Mouse (Mus musculus): Measurements from ENCODE around the gene Fcgr1. TPM values are rescaled to one million over a fixed set of nuclear protein-coding genes. Genes with fewer than 3 reads are reported as not detected.

The Fcgr1 gene
- polyA plus RNA-seq, 1 experiment = 0.05 TPM

- H3K36me3 ChIP-seq (ENCODE audit: control insufficient read depth, insufficient read depth) = no peaks in the 10 kb centered on the region
- no peaks in the 10 kb centered on the region for H3K79me2 ChIP-seq (ENCODE audit: control insufficient read depth, insufficient read depth)
- peak within 1 kb of the TSS; percentile 82 for H3K4me2 ChIP-seq (ENCODE audit: low read depth)
- peak within 1 kb of the TSS; percentile 46 for H3ac ChIP-seq (ENCODE audit: control insufficient read depth, insufficient read length)
- H3K4me3 ChIP-seq = peak within 1 kb of the TSS; percentile 46
- peak; percentile 85 for TF ChIP-seq POLR2A (IDR thresholded peaks at IDR 0.05; ENCODE audit: insufficient read length, low read depth)
- no peak for TF ChIP-seq REST (IDR thresholded peaks at IDR 0.05; ENCODE audit: insufficient read depth, insufficient read length)
- TF ChIP-seq CEBPB (IDR thresholded peaks at IDR 0.05; ENCODE audit: insufficient read depth, poor library complexity, severe bottlenecking) = 0 out of 2 replicates have a peak, but pooled peaks have one; percentile 40
- TF ChIP-seq TCF3 (IDR thresholded peaks at IDR 0.05; ENCODE audit: insufficient read length, low read depth) = no peak
- TF ChIP-seq SRF (IDR thresholded peaks at IDR 0.05; ENCODE audit: control insufficient read depth, insufficient read length, low read depth) = no peak
- no peak for TF ChIP-seq E2F4 (IDR thresholded peaks at IDR 0.05; ENCODE audit: insufficient read depth)
- no peak for TF ChIP-seq MYOD1 (IDR thresholded peaks at IDR 0.05; ENCODE audit: control insufficient read depth in 1 of 3, insufficient read length in 2 of 3, low read depth in 2 of 3)
- no peak for TF ChIP-seq USF1 (IDR thresholded peaks at IDR 0.05; ENCODE audit: low read depth)
- peak; percentile 92 for TF ChIP-seq POLR2AphosphoS2 (IDR thresholded peaks at IDR 0.05; ENCODE audit: insufficient read length, low read depth)
- no peak for TF ChIP-seq MYOG (IDR thresholded peaks at IDR 0.05; ENCODE audit: control insufficient read depth in 1 of 3, insufficient read depth in 1 of 3, insufficient read length in 2 of 3, low read depth in 2 of 3)
- TF ChIP-seq TCF12 (IDR thresholded peaks at IDR 0.05; ENCODE audit: insufficient read depth, poor library complexity, severe bottlenecking) = no peak
- no peak for TF ChIP-seq MAX (IDR thresholded peaks at IDR 0.05; ENCODE audit: low read depth)
- no peaks in the 10 kb centered on the region for H3K27me3 ChIP-seq (ENCODE audit: control insufficient read depth, insufficient read depth, insufficient read length)
These were observed 25.6 kb downstream of the Fcgr1 start, which contains the start of gene Hist2h3b for GRCm38 (mm10) chr3:96268051-96268775. TSS of gene Hist2h3b (plus strand) at chr3:96268654.

- TF ChIP-seq TCF3 (IDR thresholded peaks at IDR 0.05; ENCODE audit: insufficient read length, low read depth) (no peak), SRF (IDR thresholded peaks at IDR 0.05; ENCODE audit: control insufficient read depth, insufficient read length, low read depth) (no peak), USF1 (IDR thresholded peaks at IDR 0.05; ENCODE audit: low read depth) (no peak), POLR2A (IDR thresholded peaks at IDR 0.05; ENCODE audit: insufficient read length, low read depth) (no peak), MYOG (IDR thresholded peaks at IDR 0.05; ENCODE audit: control insufficient read depth in 1 of 3, insufficient read depth in 1 of 3, insufficient read length in 2 of 3, low read depth in 2 of 3) (no peak), MYOD1 (IDR thresholded peaks at IDR 0.05; ENCODE audit: control insufficient read depth in 1 of 3, insufficient read length in 2 of 3, low read depth in 2 of 3) (no peak), POLR2AphosphoS2 (IDR thresholded peaks at IDR 0.05; ENCODE audit: insufficient read length, low read depth) (no peak), CEBPB (IDR thresholded peaks at IDR 0.05; ENCODE audit: insufficient read depth, poor library complexity, severe bottlenecking) (no peak), E2F4 (IDR thresholded peaks at IDR 0.05; ENCODE audit: insufficient read depth) (no peak), TCF12 (IDR thresholded peaks at IDR 0.05; ENCODE audit: insufficient read depth, poor library complexity, severe bottlenecking) (no peak), REST (IDR thresholded peaks at IDR 0.05; ENCODE audit: insufficient read depth, insufficient read length) (no peak), MAX (IDR thresholded peaks at IDR 0.05; ENCODE audit: low read depth) (no peak)
- Histone ChIP-seq H3K27me3 (ENCODE audit: control insufficient read depth, insufficient read depth, insufficient read length) (no peaks in the 10 kb centered on the region), H3K4me3 (peak overlapping the region; percentile 46), H3K4me2 (ENCODE audit: low read depth) (peak overlapping the region; percentile 82), H3ac (ENCODE audit: control insufficient read depth, insufficient read length) (no peak overlapping the region), H3K36me3 (ENCODE audit: control insufficient read depth, insufficient read depth) (no peaks in the 10 kb centered on the region), H3K79me2 (ENCODE audit: control insufficient read depth, insufficient read depth) (no peaks in the 10 kb centered on the region)
These were observed 26.2 kb downstream of the Fcgr1 start for GRCm38 (mm10) chr3:96267541-96267940.

GRCm38 (mm10) chr3:96266132-96266710 is 27.5 kb downstream of the Fcgr1 start:
- Histone ChIP-seq H3ac (ENCODE audit: control insufficient read depth, insufficient read length) (no peak overlapping the region), H3K4me2 (ENCODE audit: low read depth) (no peak overlapping the region), H3K27me3 (ENCODE audit: control insufficient read depth, insufficient read depth, insufficient read length) (no peaks in the 10 kb centered on the region), H3K36me3 (ENCODE audit: control insufficient read depth, insufficient read depth) (no peaks in the 10 kb centered on the region), H3K4me3 (no peak overlapping the region), H3K79me2 (ENCODE audit: control insufficient read depth, insufficient read depth) (no peaks in the 10 kb centered on the region)
- no peak for TF ChIP-seq POLR2AphosphoS2 (IDR thresholded peaks at IDR 0.05; ENCODE audit: insufficient read length, low read depth)
- no peak for TF ChIP-seq MYOG (IDR thresholded peaks at IDR 0.05; ENCODE audit: control insufficient read depth in 1 of 3, insufficient read depth in 1 of 3, insufficient read length in 2 of 3, low read depth in 2 of 3)
- no peak for TF ChIP-seq TCF12 (IDR thresholded peaks at IDR 0.05; ENCODE audit: insufficient read depth, poor library complexity, severe bottlenecking)
- no peak for TF ChIP-seq E2F4 (IDR thresholded peaks at IDR 0.05; ENCODE audit: insufficient read depth)
- no peak for TF ChIP-seq REST (IDR thresholded peaks at IDR 0.05; ENCODE audit: insufficient read depth, insufficient read length)
- no peak for TF ChIP-seq TCF3 (IDR thresholded peaks at IDR 0.05; ENCODE audit: insufficient read length, low read depth)
- TF ChIP-seq POLR2A (IDR thresholded peaks at IDR 0.05; ENCODE audit: insufficient read length, low read depth) = no peak
- no peak for TF ChIP-seq SRF (IDR thresholded peaks at IDR 0.05; ENCODE audit: control insufficient read depth, insufficient read length, low read depth)
- no peak for TF ChIP-seq MAX (IDR thresholded peaks at IDR 0.05; ENCODE audit: low read depth)
- no peak for TF ChIP-seq MYOD1 (IDR thresholded peaks at IDR 0.05; ENCODE audit: control insufficient read depth in 1 of 3, insufficient read length in 2 of 3, low read depth in 2 of 3)
- no peak for TF ChIP-seq USF1 (IDR thresholded peaks at IDR 0.05; ENCODE audit: low read depth)
- TF ChIP-seq CEBPB (IDR thresholded peaks at IDR 0.05; ENCODE audit: insufficient read depth, poor library complexity, severe bottlenecking) = no peak

GRCm38 (mm10) chr3:96264404-96264949 is 29.3 kb downstream of the Fcgr1 start:
- Histone ChIP-seq H3K36me3 (ENCODE audit: control insufficient read depth, insufficient read depth) (no peaks in the 10 kb centered on the region), H3K4me3 (peak overlapping the region; percentile 47), H3K27me3 (ENCODE audit: control insufficient read depth, insufficient read depth, insufficient read length) (no peaks in the 10 kb centered on the region), H3ac (ENCODE audit: control insufficient read depth, insufficient read length) (no peak overlapping the region), H3K4me2 (ENCODE audit: low read depth) (peak overlapping the region; percentile 85), H3K79me2 (ENCODE audit: control insufficient read depth, insufficient read depth) (no peaks in the 10 kb centered on the region)
- TF ChIP-seq E2F4 (IDR thresholded peaks at IDR 0.05; ENCODE audit: insufficient read depth) (no peak), REST (IDR thresholded peaks at IDR 0.05; ENCODE audit: insufficient read depth, insufficient read length) (no peak), MYOD1 (IDR thresholded peaks at IDR 0.05; ENCODE audit: control insufficient read depth in 1 of 3, insufficient read length in 2 of 3, low read depth in 2 of 3) (no peak), SRF (IDR thresholded peaks at IDR 0.05; ENCODE audit: control insufficient read depth, insufficient read length, low read depth) (no peak), MYOG (IDR thresholded peaks at IDR 0.05; ENCODE audit: control insufficient read depth in 1 of 3, insufficient read depth in 1 of 3, insufficient read length in 2 of 3, low read depth in 2 of 3) (no peak)
